Mouse (Mus musculus): Measurements from ENCODE around the gene Sp2. TPM values are rescaled to one million over a fixed set of nuclear protein-coding genes. Genes with fewer than 3 reads are reported as not detected.

The Sp2 gene
- polyA plus RNA-seq, 1 experiment from 2014 or later: 18.9 TPM

DNA sequence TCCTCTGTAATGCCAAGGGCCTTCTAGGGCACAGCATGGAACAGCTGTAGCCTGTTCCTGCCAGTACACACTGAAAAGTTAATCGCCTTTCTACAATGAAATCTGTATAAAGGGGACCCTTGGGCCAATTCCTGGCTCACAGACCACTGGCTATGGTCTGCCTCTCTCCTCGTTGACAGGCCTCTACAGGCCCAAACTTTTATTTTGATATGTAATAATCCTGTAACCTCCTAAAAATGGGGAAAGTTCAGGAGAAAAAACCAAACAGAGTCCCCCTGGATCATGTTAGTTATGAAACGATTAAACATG lies 6.4 kb downstream of the Sp2 start:
- Histone ChIP-seq H3K27ac (ENCODE audit: low read depth, low read length) (peak overlapping the region; percentile 81), H3K9me3 (ENCODE audit: control insufficient read depth, low read length) (no peaks in the 10 kb centered on the region), H3K9ac (ENCODE audit: low read depth, low read length) (peak overlapping the region; percentile 86), H3K4me1 (replicated peaks; ENCODE audit: control insufficient read depth, insufficient read depth, low read length) (peaks cover 33% of the 10 kb centered on the region), H3K27me3 (replicated peaks; ENCODE audit: control insufficient read depth, insufficient read depth, low read length) (no peaks in the 10 kb centered on the region), H3K4me2 (peak overlapping the region; percentile 88), H3K4me3 (ENCODE audit: low read depth, low read length) (peak overlapping the region; percentile 72), H3K36me3 (ENCODE audit: control insufficient read depth, insufficient read depth, low read length) (no peaks in the 10 kb centered on the region)
- no peak for ATAC-seq (replicated peaks; ENCODE audit: low FRiP score)
- no peak for DNase-seq (ENCODE audit: low spot score)
- 53% methylated on average over 3 of the region's 3 CpGs for WGBS

DNA sequence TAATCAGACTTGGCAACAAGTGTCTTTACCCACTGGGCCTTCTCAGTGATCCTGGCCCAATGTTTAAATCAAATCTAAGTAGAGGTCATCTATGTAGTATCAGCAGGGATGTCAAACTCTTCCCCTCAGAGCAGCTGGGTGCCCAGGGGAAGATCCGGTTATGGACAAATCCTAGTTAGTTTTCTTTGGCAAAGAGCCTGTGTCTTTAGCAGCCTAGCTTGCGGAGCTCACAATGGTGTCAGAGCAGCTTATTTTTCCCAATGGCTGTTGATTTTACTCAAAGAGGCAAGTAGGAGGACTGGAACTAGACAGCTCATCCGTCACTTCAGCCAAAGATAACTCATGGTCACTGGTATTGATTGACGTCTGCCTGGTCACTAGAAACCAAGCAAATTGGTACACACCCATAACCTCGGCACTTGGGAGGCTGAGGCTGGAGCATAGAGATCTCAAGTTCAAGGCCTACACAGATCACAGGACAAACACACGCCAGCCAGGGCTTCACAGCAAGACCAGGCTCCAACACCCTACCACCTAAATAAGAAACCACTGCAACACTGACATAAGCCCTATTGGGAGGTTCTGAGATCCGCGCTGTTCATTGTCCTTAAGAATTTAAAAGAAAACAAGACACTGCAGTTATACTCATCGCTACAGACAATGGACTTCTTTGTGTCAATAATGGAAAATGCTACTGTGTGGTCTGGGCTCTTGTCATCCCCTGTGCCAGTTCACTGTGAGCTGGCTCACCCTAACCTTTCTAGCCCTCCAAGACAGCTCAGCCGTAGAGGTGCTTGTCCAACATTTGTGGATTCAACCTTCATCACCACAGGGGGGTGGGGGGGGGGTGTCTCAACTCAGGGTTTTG lies 7.0 kb downstream of the Sp2 start:
- H3K4me1 ChIP-seq (replicated peaks; ENCODE audit: control insufficient read depth, insufficient read depth, low read length): peaks cover 35% of the 10 kb centered on the region
- WGBS: 79% methylated on average over 10 of the region's 10 CpGs

DNA sequence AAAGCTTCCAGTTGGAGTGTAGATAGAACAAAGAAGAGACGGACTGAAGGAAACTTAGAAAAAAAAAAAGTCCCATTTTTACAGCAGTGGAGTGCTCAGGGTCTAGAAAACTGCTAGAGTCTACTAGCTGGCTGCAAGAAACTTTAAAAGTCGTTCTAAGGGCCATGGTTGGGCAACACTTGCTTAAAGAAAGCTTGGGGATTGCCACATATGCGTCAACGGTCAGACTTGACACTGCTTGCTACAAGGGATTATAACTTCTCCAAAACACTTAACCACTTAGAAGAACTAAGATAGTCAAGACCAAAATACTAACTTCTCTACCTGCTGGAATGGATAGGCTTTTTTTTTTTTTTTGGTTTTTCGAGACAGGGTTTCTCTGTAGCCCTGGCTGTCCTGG lies 7.9 kb downstream of the Sp2 start:
- Histone ChIP-seq H3K27me3 (replicated peaks; ENCODE audit: control insufficient read depth, insufficient read depth, low read length) (no peaks in the 10 kb centered on the region), H3K4me3 (ENCODE audit: low read depth, low read length) (no peak overlapping the region), H3K27ac (ENCODE audit: low read depth, low read length) (0 out of 2 replicates have a peak overlapping the region, but pooled peaks have one; percentile 22), H3K36me3 (ENCODE audit: control insufficient read depth, insufficient read depth, low read length) (no peaks in the 10 kb centered on the region), H3K4me1 (replicated peaks; ENCODE audit: control insufficient read depth, insufficient read depth, low read length) (peaks cover 44% of the 10 kb centered on the region), H3K4me2 (0 out of 2 replicates have a peak overlapping the region, but pooled peaks have one; percentile 14), H3K9ac (ENCODE audit: low read depth, low read length) (0 out of 2 replicates have a peak overlapping the region, but pooled peaks have one; percentile 21), H3K9me3 (ENCODE audit: control insufficient read depth, low read length) (no peaks in the 10 kb centered on the region)
- DNase-seq (ENCODE audit: low spot score): no peak
- ATAC-seq (replicated peaks; ENCODE audit: low FRiP score): no peak
- 64% methylated on average over 5 of the region's 5 CpGs for WGBS

More for the DNA sequence above, 7.0 kb downstream of the Sp2 start:
- peak overlapping the region; percentile 72 for H3K4me3 ChIP-seq (ENCODE audit: low read depth, low read length)
- DNase-seq (ENCODE audit: low spot score) (no peak), ATAC-seq (replicated peaks; ENCODE audit: low FRiP score) (no peak)
- H3K9me3 ChIP-seq (ENCODE audit: control insufficient read depth, low read length): no peaks in the 10 kb centered on the region
- H3K27me3 ChIP-seq (replicated peaks; ENCODE audit: control insufficient read depth, insufficient read depth, low read length): no peaks in the 10 kb centered on the region
- peak overlapping the region; percentile 88 for H3K4me2 ChIP-seq
- no peaks in the 10 kb centered on the region for H3K36me3 ChIP-seq (ENCODE audit: control insufficient read depth, insufficient read depth, low read length)
- H3K9ac ChIP-seq (ENCODE audit: low read depth, low read length): peak overlapping the region; percentile 86
- H3K27ac ChIP-seq (ENCODE audit: low read depth, low read length): peak overlapping the region; percentile 81

DNA sequence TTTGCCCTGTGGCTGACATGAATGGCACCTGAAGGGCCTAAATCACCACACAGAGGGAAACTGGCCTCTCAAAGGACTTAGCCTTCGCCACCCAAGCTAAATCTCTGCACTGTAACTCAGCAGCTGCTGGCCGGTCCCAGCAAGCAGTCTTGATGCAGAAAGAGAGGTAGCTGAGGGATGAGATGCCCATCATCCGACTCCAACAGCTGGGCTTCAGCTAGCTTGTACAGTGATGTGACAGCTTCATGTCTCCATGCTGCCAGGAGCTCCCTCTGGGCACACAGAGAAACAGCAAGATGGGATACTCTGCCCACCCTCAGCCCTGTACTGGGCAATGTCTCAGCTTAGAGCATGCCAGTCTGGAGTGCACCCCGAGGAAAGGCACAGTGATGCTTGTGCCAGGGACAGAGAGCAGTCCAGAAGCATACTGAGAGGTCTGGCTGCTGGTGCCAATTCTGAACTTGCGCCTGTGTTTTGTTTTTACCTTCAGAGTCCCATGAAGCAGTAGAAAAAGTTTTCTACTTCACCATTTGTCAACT lies 9.3 kb downstream of the Sp2 start:
- no peak overlapping the region for H3K4me3 ChIP-seq (ENCODE audit: low read depth, low read length)
- no peak overlapping the region for H3K9ac ChIP-seq (ENCODE audit: low read depth, low read length)
- H3K36me3 ChIP-seq (ENCODE audit: control insufficient read depth, insufficient read depth, low read length): no peaks in the 10 kb centered on the region
- no peak overlapping the region for H3K4me2 ChIP-seq
- DNase-seq (ENCODE audit: low spot score) (no peak), ATAC-seq (replicated peaks; ENCODE audit: low FRiP score) (no peak)
- no peak overlapping the region for H3K27ac ChIP-seq (ENCODE audit: low read depth, low read length)
- H3K4me1 ChIP-seq (replicated peaks; ENCODE audit: control insufficient read depth, insufficient read depth, low read length): peaks cover 48% of the 10 kb centered on the region
- H3K27me3 ChIP-seq (replicated peaks; ENCODE audit: control insufficient read depth, insufficient read depth, low read length): no peaks in the 10 kb centered on the region
- 91% methylated on average over 5 of the region's 5 CpGs for WGBS
- H3K9me3 ChIP-seq (ENCODE audit: control insufficient read depth, low read length): no peaks in the 10 kb centered on the region

DNA sequence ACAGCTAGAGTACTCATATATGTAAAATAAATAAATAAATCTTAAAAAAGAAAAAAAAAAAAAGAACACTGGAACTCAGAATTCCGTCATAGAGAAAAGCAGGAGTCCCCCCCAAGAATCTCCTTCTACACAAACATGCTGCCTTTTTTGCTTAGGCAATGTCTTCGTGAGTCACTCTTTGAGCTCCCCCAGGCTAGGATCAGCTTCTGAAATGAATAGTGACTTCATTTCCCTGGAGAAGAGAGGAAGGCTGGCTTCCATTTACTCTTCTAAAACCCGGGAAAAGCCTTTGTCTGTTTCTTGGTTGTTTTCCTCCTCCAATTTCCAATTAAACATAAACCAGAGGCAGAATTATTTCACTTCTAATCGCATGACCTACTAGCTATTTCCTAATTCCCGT lies 9.9 kb downstream of the Sp2 start:
- Histone ChIP-seq H3K27ac (ENCODE audit: low read depth, low read length) (no peak overlapping the region), H3K9ac (ENCODE audit: low read depth, low read length) (no peak overlapping the region), H3K4me2 (no peak overlapping the region), H3K9me3 (ENCODE audit: control insufficient read depth, low read length) (no peaks in the 10 kb centered on the region), H3K36me3 (ENCODE audit: control insufficient read depth, insufficient read depth, low read length) (no peaks in the 10 kb centered on the region), H3K27me3 (replicated peaks; ENCODE audit: control insufficient read depth, insufficient read depth, low read length) (no peaks in the 10 kb centered on the region), H3K4me3 (ENCODE audit: low read depth, low read length) (no peak overlapping the region), H3K4me1 (replicated peaks; ENCODE audit: control insufficient read depth, insufficient read depth, low read length) (peaks cover 51% of the 10 kb centered on the region)
- 87% methylated on average over 5 of the region's 5 CpGs for WGBS
- DNase-seq (ENCODE audit: low spot score) (no peak), ATAC-seq (replicated peaks; ENCODE audit: low FRiP score) (no peak)

DNA sequence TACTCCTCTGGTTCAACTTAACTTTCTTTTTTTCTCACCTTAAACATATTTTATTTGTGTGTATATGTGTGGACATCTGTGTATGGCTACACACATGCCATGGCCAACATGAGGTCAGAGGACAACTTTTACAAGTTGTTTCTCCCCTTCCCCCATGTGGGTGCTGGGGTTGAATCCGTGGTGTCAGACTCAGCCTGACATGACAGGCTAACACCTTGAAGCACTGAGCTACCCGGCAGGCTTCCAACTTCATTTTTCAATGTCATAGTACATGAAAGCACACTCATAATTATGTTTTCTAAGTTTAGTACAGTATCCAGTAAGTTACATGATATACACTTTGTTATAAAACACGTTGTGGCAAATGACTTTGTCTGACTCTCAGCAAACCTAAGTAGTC lies 12.4 kb downstream of the Sp2 start:
- ATAC-seq (replicated peaks; ENCODE audit: low FRiP score) (no peak), DNase-seq (ENCODE audit: low spot score) (no peak)
- Histone ChIP-seq H3K4me2 (peak overlapping the region; percentile 65), H3K4me1 (replicated peaks; ENCODE audit: control insufficient read depth, insufficient read depth, low read length) (peaks cover 49% of the 10 kb centered on the region), H3K9ac (ENCODE audit: low read depth, low read length) (0 out of 2 replicates have a peak overlapping the region, but pooled peaks have one; percentile 32), H3K9me3 (ENCODE audit: control insufficient read depth, low read length) (no peaks in the 10 kb centered on the region), H3K27ac (ENCODE audit: low read depth, low read length) (peak overlapping the region; percentile 77; the same call in 1 of the 2 replicates), H3K27me3 (replicated peaks; ENCODE audit: control insufficient read depth, insufficient read depth, low read length) (no peaks in the 10 kb centered on the region), H3K4me3 (ENCODE audit: low read depth, low read length) (no peak overlapping the region), H3K36me3 (ENCODE audit: control insufficient read depth, insufficient read depth, low read length) (no peaks in the 10 kb centered on the region)
- WGBS: 51% methylated on average over 3 of the region's 3 CpGs

DNA sequence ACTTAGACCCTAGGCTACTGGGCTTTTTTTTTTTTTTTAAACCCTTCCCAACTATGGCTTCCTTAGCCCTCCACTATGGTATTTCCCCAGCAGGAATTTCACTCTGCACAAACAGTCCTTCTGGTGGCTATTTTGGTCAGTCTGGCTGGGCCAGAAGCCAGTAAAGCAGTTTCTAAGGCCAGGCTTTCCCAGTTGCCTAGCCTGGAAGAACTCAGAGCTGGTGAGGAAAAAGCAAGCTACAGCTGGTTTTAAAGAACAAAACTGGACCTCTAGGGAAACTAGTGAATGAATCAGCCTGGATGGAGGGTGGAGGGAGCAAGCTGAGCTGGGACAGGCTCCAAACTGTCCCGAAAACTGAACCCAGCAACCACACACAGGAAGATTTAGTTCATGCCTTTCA lies 13.0 kb downstream of the Sp2 start:
- no peaks in the 10 kb centered on the region for H3K9me3 ChIP-seq (ENCODE audit: control insufficient read depth, low read length)
- peak overlapping the region; percentile 77 for H3K27ac ChIP-seq (ENCODE audit: low read depth, low read length)
- DNase-seq (ENCODE audit: low spot score) (no peak), ATAC-seq (replicated peaks; ENCODE audit: low FRiP score) (no peak)
- 80% methylated on average over 1 of the region's 1 CpGs for WGBS
- H3K4me1 ChIP-seq (replicated peaks; ENCODE audit: control insufficient read depth, insufficient read depth, low read length): peaks cover 48% of the 10 kb centered on the region
- no peak overlapping the region for H3K4me3 ChIP-seq (ENCODE audit: low read depth, low read length)
- peak overlapping the region; percentile 32; the same call in 1 of the 2 replicates for H3K9ac ChIP-seq (ENCODE audit: low read depth, low read length)
- H3K27me3 ChIP-seq (replicated peaks; ENCODE audit: control insufficient read depth, insufficient read depth, low read length): no peaks in the 10 kb centered on the region
- no peaks in the 10 kb centered on the region for H3K36me3 ChIP-seq (ENCODE audit: control insufficient read depth, insufficient read depth, low read length)
- H3K4me2 ChIP-seq: peak overlapping the region; percentile 65

DNA sequence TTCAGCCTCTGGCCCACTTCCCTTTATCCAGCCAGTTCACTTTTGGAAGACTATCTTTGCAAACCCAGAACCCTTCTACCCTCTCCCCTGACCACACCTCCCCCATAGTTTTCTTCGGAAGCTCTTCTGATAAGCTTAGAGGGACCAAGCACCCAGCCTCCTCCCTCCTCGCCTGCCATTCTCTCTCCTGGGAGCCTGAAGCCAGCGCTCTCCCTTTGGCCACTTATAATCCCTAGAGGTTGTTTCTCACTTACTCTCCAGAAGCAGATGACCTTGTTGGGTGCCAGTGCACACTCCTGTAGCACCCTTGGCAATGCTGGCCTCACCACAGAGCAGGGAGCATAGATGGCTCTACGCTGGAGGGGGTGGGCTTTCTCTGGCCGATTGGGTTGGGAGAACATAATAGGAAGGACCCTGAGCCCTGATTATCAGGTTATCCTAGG lies 13.5 kb downstream of the Sp2 start:
- H3K9me3 ChIP-seq (ENCODE audit: control insufficient read depth, low read length): no peaks in the 10 kb centered on the region
- DNase-seq (ENCODE audit: low spot score) (no peak), ATAC-seq (replicated peaks; ENCODE audit: low FRiP score) (peak; percentile 78)
- no peaks in the 10 kb centered on the region for H3K27me3 ChIP-seq (replicated peaks; ENCODE audit: control insufficient read depth, insufficient read depth, low read length)
- H3K36me3 ChIP-seq (ENCODE audit: control insufficient read depth, insufficient read depth, low read length): no peaks in the 10 kb centered on the region
- peak overlapping the region; percentile 65 for H3K4me2 ChIP-seq
- peaks cover 44% of the 10 kb centered on the region for H3K4me1 ChIP-seq (replicated peaks; ENCODE audit: control insufficient read depth, insufficient read depth, low read length)
- WGBS: 34% methylated on average over 5 of the region's 5 CpGs
- peak overlapping the region; percentile 35 for H3K9ac ChIP-seq (ENCODE audit: low read depth, low read length)
- no peak overlapping the region for H3K4me3 ChIP-seq (ENCODE audit: low read depth, low read length)
- H3K27ac ChIP-seq (ENCODE audit: low read depth, low read length): peak overlapping the region; percentile 77
